Mouse (Mus musculus) left cerebral cortex, adult 2 months (tissue): ENCODE data around the gene 4930415O20Rik. TPM values are rescaled to one million over a fixed set of nuclear protein-coding genes. Genes with fewer than 3 reads are reported as not detected.

Experiments
- DNase-seq, 2 experiments: peaks; one replicate each; pipeline ENCODE4 v3.0.0; 2021 to 2022; ENCODE audit warnings: low spot score in 2 of 2, mixed read lengths in 1 of 2; ENCODE audit errors: extremely low spot score in 1 of 2
- H3K27ac ChIP-seq: fragments of 200-600 bp; 2 replicates; pipeline ENCODE4 v1.8.1; 2022
- H3K4me3 ChIP-seq: fragments of 200-600 bp; 2 replicates; pipeline ENCODE4 v1.8.1; 2022
- CTCF ChIP-seq: fragments of 200-600 bp; IDR thresholded peaks from 2 replicates; pipeline ENCODE4 v1.8.1; 2022; ENCODE audit warnings: antibody characterized with exemption, mild to moderate bottlenecking, moderate library complexity
- intact Hi-C: fragments of 180-260 bp; cut with DNase I; formaldehyde crosslinking; loops from one replicate; pipeline ENCODE4 v1.15.1; 2025
- total RNA-seq, 2 experiments: library from RNA; stranded (reverse); gene quantifications; 2 replicates each; pipeline ENCODE4 v1.2.3; 2021

The 4930415O20Rik gene
- total RNA-seq, 2 experiments from 2014 or later, result not detected

DNA sequence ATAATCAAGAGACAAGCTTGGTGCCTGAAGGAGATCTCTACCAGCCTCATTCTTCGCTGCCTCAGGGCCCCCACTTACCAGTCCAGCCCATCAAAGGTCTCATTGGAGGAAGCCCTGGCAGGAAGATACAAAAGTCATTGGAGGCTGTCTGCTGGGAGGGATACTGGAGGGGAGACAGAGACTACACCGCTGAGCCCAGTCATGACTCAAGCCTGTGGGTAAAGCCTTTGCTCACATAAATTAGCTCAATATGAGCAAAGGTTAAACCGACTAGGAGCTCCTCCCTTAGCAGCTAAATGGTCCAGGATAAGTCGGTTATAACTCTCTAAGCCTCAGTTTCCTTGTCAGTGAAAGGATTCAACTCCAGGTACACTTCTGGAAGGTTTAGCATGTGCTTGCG, 24.2 kb downstream of the 4930415O20Rik start:
- intact Hi-C loops, result no loop called here
- DNase-seq, result no peak
- no peak overlapping the region for H3K4me3 ChIP-seq
- no peak for TF ChIP-seq CTCF
- H3K27ac ChIP-seq, result no peak overlapping the region

DNA sequence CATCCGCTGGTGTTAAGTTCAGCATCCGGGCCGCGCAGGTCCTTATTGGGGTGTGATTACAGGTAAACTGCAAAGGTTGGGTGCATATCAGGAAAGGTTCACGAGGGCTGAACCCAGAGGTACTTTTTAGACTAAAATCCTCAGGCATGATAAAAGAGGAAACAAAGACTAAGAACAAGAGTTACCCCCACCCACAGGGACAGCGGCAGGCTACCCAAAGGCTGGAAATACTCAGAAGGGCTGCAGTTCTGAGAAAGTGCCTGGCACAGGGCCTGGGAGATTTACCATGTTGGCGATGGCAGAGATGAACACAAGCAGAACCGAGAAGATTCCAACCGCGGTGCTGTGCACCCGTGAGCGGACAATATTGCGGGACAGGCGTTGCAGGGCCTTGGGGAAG, 25.8 kb downstream of the 4930415O20Rik start:
- Histone ChIP-seq H3K4me3 (no peak overlapping the region), H3K27ac (no peak overlapping the region)
- no peak for TF ChIP-seq CTCF
- intact Hi-C loops, result no loop called here
- DNase-seq, result no peak

DNA sequence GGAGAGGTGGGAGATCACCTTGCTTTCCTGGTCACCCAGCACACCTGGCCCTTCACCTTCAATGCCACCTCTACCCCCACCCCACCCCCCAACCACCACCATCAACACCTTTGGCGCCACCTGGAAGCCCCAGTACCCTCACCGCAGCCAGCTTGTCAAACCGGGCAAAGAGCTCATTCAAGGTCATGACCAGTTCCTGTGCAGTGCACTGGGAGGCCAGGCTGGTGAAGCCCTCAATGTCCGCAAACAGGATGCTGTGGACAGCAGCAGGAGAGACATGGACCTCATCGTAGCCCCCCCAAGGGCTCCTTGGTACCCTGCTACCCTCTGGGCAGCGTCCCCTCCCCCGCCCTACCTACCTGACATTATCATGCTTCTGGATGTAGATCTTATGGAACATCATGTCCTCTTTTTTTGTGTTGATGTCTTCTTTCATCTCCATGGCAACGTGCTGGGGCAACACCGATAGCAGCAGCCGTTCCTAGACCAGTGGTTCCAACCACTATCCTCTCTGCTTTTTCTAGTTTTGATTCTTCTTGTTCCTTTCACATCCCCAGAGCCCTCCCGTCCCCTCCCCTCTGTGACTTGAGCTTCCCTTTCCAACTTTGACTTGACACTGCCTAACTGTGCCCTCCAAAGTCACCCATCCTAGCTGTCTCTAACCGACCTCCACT, 29.4 kb downstream of the 4930415O20Rik start:
- Histone ChIP-seq H3K4me3 (no peak overlapping the region), H3K27ac (no peak overlapping the region)
- no peak for DNase-seq
- intact Hi-C loops, result no loop called here
- no peak for TF ChIP-seq CTCF

DNA sequence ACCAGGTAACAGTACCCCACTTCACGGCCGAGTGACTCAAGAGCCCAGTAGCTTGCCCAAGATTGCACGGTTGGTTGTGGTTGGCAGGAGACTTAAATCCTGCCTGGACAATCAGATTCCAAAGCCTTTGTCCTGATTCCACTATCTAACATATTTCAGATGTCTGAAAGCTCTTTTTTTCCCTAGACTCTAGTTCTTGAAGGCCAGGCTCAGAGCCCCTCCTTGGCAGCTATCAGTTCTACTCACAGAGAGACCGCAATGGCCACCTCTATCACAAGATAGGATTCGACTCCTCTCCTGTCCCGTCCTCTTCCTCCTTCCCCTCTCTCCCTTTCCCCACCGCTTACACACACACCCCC, 31.0 kb downstream of the 4930415O20Rik start:
- TF ChIP-seq CTCF, result no peak
- Histone ChIP-seq H3K4me3 (no peak overlapping the region), H3K27ac (no peak overlapping the region)
- intact Hi-C loops, result no loop called here
- no peak for DNase-seq

DNA sequence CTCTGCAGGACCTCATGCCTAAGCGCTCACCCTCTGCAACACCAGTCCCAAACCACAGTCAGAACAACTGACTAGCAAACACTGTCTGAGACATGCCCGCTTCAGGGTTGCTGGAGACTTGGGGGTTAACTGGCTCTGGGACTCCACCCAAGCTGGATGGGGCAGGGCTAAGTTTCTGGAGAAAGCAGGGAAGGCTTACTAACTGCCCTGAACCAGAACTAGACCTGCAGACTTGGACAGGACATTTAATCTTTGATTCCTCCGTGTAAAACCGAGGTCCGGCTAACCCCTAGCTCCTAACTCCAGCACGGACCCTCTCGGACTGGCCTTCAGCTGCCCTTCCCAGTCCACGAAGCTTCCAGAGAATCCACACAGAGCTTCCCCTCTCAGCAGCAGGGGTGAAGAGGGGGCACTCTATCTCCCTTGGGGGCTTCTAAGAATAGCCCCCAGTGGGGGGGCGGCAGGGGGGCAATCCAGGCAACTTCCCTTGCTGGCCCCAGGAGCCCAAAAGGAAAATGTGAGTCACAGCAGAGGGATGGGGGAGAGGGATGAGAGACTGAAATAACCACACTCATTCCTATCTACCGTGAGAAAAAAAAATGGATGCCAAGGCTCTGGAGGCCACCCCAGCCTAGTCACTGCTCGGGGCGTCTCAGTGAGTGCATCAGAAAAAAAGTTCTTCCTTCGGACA, 31.5 kb downstream of the 4930415O20Rik start:
- DNase-seq, result no peak
- Histone ChIP-seq H3K27ac (no peak overlapping the region), H3K4me3 (peak overlapping the region; percentile 7; the same call in 1 of the 2 replicates)
- intact Hi-C loops, result no loop called here
- TF ChIP-seq CTCF, result no peak

DNA sequence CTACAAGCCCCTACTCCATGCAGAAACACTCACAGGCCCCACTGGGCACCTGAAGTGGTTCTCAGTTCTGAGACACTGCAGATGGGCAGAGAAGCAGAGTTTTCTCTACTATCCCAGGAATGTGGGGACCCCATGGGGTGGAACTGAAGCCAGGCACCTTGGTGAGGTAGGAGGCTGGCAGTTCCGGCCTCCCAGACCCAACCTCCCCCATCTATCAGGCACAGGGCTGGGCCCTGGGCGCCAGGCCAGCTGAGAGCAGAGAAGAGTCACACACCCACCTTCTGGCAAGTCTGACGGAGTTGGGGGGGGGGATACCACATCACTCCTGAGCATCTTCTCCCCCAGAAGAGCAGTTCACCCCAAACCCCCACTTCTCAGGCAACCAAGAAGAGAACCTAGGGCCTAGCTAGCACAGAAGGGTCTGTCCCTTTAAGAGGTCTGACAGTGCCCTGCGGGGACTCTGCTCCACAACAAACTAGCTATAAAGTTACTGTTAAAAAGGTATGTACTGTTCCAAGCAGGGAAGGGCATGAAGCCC, 32.2 kb downstream of the 4930415O20Rik start:
- intact Hi-C loops, result no loop called here
- peak overlapping the region; percentile 7; the same call in 1 of the 2 replicates for H3K4me3 ChIP-seq
- DNase-seq, result no peak
- H3K27ac ChIP-seq, result no peak overlapping the region
- no peak for TF ChIP-seq CTCF

DNA sequence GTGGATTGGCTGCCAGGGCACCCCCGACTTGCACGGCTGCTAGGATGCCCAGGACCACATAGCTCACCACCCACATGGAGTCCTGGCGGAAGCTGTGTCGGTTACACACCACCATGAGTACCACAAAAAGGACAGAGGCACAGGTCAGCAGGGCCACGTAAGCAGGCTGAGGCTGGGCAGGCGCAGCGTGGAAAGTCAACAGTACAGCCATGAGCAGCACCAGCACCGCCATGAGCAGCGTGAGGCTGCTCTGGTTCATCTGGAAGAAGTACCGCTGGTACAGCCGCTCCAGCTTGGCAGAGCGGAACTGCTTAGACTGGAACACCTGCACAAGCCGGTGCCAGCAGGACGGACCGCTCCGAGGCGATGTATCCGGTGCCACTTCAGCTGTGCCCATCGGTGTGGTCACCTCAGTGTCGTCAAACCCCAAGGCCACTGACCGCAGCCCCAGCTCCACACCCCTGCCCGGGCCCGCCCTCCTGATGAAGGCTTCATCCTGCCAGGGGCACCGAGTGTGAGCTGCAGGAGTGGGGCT, 33.3 kb downstream of the 4930415O20Rik start:
- no peak for TF ChIP-seq CTCF
- Histone ChIP-seq H3K4me3 (no peak overlapping the region), H3K27ac (no peak overlapping the region)
- DNase-seq, result no peak
- intact Hi-C loops, result no loop called here

DNA sequence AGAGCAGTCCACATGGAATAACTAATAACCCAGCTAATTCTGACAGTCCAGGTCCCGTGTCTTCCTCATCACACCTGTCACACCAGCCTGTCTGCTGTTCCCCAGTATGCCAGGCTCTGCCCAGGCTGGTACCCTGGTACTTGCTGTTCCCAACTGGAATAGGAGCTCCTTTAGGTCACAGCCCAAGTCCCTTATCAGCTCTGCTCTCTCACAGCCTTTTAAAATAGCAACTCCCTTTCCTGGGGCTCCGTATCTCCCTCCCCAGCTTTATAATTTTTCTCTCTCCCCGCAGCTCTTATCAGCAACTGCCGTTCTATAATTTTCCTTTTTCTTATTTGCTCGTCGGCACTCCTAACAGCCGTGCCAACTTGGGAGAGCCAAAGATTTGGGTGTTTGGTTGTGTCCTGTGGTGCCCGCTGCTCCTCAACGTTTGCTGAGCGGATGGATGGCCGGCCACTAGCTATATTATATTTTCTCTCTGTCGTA, 35.3 kb downstream of the 4930415O20Rik start:
- DNase-seq, result no peak
- intact Hi-C loops, result no loop called here
- TF ChIP-seq CTCF, result no peak

DNA sequence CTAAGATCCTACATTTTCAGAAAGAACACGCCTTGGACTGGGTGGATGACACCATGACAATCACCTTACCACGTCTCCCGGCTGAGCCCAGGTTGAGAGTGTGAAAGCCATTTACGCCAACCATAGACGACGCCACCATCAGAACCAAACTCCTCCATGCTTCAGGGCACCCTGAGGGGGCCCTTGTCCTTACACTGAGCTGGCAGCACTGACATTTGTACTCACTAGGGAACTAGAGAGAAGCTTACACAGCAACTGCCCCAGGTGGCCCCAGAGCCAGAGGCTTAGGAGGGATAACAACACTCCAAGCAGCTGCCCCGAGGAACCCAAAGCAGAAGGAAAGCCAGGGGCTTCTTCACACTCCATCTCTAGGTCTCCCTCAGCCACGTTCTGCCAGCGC, 35.9 kb downstream of the 4930415O20Rik start:
- H3K4me3 ChIP-seq, result 0 out of 2 replicates have a peak overlapping the region, but pooled peaks have one; percentile 13
- intact Hi-C loops, result no loop called here
- no peak overlapping the region for H3K27ac ChIP-seq
- TF ChIP-seq CTCF, result no peak
- no peak for DNase-seq

More for the DNA sequence above, 35.3 kb downstream of the 4930415O20Rik start:
- Histone ChIP-seq H3K4me3 (no peak overlapping the region), H3K27ac (no peak overlapping the region)

DNA sequence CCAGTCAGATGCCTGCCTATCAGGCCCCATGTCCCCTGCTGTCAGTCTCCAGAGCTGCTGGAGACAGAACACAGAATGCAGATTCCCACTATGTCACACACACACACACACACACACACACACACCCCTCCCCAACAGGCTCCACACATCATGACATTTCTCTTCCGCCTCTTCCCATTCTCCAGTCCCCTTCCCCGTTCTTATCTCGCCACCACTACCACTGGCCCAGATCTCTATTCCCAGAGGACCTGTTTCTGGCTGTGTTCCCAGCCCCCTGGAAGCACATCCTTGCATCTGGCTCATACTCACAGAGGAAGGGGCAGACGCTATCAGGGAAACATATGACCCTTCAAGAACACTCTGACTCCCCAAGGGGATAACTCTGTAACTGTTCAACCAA, 36.8 kb downstream of the 4930415O20Rik start:
- no peak overlapping the region; the same call in 1 of the 2 replicates for H3K4me3 ChIP-seq
- no peak for DNase-seq
- no peak overlapping the region for H3K27ac ChIP-seq
- intact Hi-C loops, result no loop called here
- no peak for TF ChIP-seq CTCF

DNA sequence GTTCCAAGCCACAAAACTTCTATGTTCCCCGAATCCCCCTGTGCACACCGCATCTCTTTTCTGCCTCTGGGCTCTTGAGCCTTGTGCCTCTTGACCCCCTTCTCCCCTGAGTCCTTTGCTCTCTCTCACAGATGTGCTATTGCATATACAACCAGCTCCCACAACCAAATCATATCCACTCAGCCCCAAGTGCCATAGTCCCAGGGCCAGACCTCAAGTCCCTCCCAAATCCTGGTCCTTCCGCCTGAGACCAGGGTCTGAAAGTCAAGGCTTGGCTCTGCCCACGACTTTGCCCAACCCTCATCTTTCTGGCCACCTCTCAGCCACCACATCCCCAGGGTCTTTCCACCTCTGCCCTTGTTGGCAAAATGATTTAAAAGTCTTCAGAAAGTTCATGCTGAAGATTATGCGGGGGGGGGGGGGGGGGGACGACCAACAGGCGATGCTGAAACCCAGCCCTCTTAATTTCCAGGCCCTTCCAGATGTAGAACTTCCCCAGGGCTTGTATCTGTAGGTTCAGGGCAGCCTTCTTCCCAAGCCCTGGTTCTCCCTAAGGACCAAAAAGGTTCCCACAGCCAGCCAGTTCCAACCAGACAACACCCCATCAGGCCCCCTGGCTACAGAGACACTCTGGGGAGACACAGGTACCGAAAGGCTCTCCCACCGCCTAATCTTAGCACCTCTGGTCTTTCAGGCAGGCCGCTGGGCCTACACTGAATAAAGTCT, 37.4 kb downstream of the 4930415O20Rik start:
- DNase-seq, result no peak
- TF ChIP-seq CTCF, result no peak
- intact Hi-C loops, result no loop called here
- Histone ChIP-seq H3K4me3 (peak overlapping the region; percentile 91), H3K27ac (peak overlapping the region; percentile 16)
